Mouse (Mus musculus) liver, adult (tissue): ENCODE measurements around the gene Vmn1r149.
"Not testable (repeated sequence)": the region's sequence is repeated elsewhere in the genome, so short reads cannot be mapped to it uniquely, and the experiment has no call there.

Source experiments
- GATA4 ChIP-seq: IDR thresholded peaks from 2 replicates; pipeline ENCODE4 v1.6.1; 2014; ENCODE audit warnings: mild to moderate bottlenecking, low read length; ENCODE audit not compliant: insufficient replicate concordance

Vmn1r149 gene

DNA sequence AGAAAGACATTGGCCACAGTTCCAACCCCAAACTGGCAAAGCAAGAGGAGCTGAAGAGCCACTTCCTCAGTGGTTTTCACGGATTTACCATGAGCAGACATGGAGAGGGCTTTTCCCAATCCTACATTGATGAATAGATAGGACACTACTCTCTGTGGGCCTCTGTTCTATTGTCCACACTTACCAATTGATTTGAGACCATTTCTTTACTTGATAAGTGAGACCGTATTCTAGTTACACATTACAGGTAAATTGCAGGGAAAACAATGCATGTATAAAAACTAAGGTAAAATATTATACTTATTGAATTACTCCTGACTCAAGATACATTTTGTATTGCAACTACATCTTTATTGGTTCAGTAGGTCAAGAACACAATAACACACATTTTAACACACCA, at the start of gene Vmn1r149:
Gene Vmn1r149, minus strand, starts transcription at position 101 of the 400 bp plus-strand sequence.
- not testable (repeated sequence) for TF ChIP-seq GATA4

DNA sequence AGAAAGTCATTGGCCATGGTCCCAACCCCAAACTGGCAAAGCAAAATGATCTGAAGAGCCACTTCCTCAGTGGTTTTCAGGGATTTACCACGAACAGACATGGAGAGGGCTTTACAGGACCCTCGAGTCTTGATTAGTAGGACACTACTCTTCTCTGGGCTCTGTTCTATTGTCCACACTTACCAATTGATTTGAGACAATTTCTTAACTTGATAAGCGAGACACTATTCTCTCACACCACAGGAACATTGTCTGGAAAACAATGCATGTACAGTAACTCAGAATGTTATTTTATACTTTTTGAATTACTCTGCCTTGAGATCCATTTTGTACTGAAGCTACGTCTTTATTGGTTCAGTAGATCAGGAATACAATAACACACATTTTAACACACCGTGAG, 25.9 kb upstream of the Vmn1r149 start, which contains the start of gene Gm10665:
Gene Gm10665, minus strand, starts transcription at position 101 of the 400 bp plus-strand sequence.
- not testable (repeated sequence) for TF ChIP-seq GATA4

DNA sequence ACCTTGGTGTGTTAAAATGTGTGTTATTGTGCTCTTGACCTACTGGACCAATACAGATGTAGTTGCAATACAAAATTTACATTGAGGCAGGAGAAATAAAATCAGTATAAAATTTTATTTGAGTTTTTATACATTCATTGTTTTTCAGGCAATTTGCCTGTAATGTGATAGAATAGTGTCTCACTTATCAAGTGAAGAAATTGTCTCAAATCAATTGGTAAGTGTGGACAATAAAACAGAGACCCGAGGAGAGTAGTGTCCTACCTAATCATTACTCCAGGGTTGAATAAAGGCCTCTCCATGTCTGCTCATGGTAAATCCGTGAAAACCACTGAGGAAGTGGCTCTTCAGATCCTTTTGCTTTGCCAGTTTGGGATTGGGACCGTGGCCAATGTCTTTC, 24.7 kb downstream of the Vmn1r149 start, which contains the start of gene Vmn1r148:
Gene Vmn1r148, plus strand, starts transcription at position 301 of the 400 bp plus-strand sequence.
- TF ChIP-seq GATA4, result not testable (repeated sequence)
